Mouse (Mus musculus) lung, adult 2 months (tissue): ENCODE measurements around the gene Tm9sf2. TPM values are rescaled to one million over a fixed set of nuclear protein-coding genes. Genes with fewer than 3 reads are reported as not detected.
A peak's percentile ranks its signal among the peaks of the same experiment; 100 is the strongest.

Experiments used
- DNase-seq: peaks from one replicate; pipeline ENCODE4 v3.0.0; 2022
- H3K4me1 ChIP-seq: fragments of 200-500 bp; 2 replicates; pipeline ENCODE4 v1.6.1; 2011; ENCODE audit warnings: low read length; ENCODE audit not compliant: control insufficient read depth, insufficient read depth
- H3K4me3 ChIP-seq: fragments of 200-500 bp; replicated peaks from 2 replicates; pipeline ENCODE3; 2011; ENCODE audit warnings: low read depth, mild to moderate bottlenecking, control low read depth, low read length; ENCODE audit errors: extremely low read depth
- CTCF ChIP-seq: fragments of 200-500 bp; IDR thresholded peaks from 2 replicates; pipeline ENCODE4 v1.5.1; 2011; ENCODE audit warnings: mild to moderate bottlenecking, low read length, control low read depth; ENCODE audit not compliant: insufficient read depth
- POLR2A ChIP-seq: fragments of 200-500 bp; IDR thresholded peaks from 2 replicates; pipeline ENCODE4 v1.6.1; 2011; ENCODE audit warnings: low read depth, mild to moderate bottlenecking, control low read depth, low read length, borderline replicate concordance; ENCODE audit errors: extremely low read depth
- WGBS: fragments of 180-500 bp; shearing (Covaris S2); methylation state at CpG from one replicate; pipeline ENCODE4 v1.1.7; 2018; 5-methylcytosine and 5-hydroxymethylcytosine counted together
- polyA plus RNA-seq: library from polyadenylated mRNA; depleted of rRNA; stranded (reverse); fragments of >200 nt; gene quantifications from 2 replicates; pipeline ENCODE4 v1.2.3, GENCODE M21; 2012

Tm9sf2 gene
- polyA plus RNA-seq, 1 experiment: 188 TPM

DNA sequence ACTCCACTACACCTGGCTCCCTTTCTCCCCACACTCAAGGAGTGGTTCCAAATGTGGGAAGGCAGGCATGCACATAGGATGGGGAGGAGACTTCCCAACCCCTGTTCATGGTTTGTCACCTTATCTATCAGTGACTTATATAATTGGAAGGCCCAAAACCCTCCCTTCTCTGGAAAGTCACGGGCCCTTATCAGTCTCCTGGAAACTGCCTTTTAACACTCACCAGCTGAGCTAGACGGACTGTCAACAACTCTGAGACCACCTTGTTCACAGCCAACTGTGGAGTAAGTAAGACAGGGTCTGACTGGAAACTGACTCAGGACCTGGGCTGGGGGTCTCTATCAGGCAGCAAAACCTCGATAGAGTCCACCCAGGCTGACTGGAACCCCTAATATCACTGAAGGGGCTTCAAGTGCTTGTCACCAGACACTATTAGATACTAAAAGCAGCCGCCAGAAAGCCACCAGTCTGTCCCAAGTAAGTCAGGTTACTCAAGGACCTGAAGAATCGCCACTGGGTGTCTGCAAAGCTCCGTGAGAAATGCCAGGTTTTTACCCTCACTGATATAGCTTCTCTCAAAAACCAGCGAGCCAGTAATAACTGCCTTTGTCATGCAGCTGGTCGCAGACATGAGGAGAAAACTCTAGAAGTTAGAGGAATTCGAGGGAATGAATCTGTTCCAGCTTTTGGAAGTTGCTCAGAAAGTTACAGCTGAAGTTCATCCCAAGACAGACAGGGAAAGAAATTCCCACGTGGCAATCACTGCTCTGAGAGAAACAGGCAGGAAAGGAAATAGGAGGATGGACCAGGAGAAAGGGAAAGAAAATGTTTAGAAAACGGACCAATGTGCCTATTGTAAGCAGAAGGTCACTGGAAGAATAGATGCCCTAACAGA is 37.8 kb upstream of the Tm9sf2 start:
- no peak overlapping the region for H3K4me3 ChIP-seq
- DNase-seq: no peak
- H3K4me1 ChIP-seq: peaks cover 6% of the 10 kb centered on the region; the same call in 1 of the 2 replicates
- WGBS: 41% methylated on average over 11 of the region's 11 CpGs
- TF ChIP-seq CTCF (no peak), POLR2A (no peak)

DNA sequence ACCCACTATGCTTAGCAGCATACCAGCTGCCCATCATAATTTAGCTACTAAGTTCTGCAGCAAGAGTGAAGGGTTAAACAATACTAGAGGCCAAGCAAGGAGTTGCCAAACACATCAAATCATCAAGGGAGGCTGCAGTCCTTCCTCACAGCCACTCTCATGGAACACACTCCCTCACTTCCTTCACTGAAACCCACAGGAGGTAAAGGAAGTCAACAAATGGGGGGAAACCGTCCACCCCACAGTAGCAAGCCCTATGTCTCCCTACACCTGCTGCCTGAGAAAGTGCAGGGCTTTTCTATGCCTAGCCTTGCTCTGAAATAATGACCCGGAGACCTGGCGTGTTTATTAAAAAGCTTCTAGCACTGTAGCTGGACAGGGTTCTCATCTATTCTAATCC is 36.9 kb upstream of the Tm9sf2 start:
- Histone ChIP-seq H3K4me1 (0 out of 2 replicates have a peak, but pooled peaks cover 6% of the 10 kb centered on the region), H3K4me3 (no peak overlapping the region)
- no peak for DNase-seq
- WGBS: 74% methylated on average over 3 of the region's 3 CpGs
- no peak for TF ChIP-seq POLR2A
- TF ChIP-seq CTCF: no peak

DNA sequence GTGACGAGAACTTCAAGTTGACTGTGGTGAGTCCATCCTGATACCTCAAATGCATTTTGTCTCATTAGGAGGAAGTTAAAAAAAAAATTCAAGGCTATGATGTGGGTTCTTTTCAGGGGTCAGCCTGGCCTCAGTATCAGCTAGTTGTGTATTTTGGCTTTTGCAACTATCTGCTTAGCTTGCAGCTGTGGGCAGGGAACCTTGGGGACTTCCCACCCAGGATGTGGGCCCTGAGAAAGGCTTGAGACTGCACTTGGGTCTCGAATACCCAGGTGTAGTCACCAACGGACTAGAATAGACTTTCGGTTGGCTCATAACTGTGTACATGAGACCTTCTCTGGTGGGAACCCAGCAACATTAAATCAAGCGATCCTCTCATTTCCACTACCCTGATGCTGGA is 33.4 kb upstream of the Tm9sf2 start:
- no peak for TF ChIP-seq POLR2A
- TF ChIP-seq CTCF: no peak
- H3K4me3 ChIP-seq: no peak overlapping the region
- 0 out of 2 replicates have a peak, but pooled peaks cover 2% of the 10 kb centered on the region for H3K4me1 ChIP-seq
- no peak for DNase-seq
- 85% methylated on average over 5 of the region's 5 CpGs for WGBS

DNA sequence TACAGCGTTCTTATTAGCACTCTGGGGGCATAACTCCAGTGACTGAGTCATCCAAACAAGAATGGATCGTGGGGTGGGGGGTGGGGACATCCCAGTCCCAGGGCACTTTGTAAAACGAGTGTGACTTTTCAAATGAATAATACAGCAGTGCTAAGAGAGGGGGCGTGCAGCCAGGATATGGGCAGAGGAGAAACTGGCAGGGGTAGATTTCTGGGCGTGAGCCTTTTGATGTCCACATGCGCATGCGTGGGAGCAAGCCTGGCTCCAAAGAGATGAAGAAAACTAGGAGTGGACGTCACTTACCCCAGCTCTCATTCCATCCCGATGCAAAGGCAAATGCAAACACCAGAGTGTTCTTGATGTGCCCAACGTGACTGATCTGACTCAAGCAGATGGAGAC is 32.5 kb upstream of the Tm9sf2 start:
- 48% methylated on average over 10 of the region's 10 CpGs for WGBS
- TF ChIP-seq CTCF (no peak), POLR2A (no peak)
- Histone ChIP-seq H3K4me1 (0 out of 2 replicates have a peak, but pooled peaks cover 2% of the 10 kb centered on the region), H3K4me3 (no peak overlapping the region)
- DNase-seq: no peak

DNA sequence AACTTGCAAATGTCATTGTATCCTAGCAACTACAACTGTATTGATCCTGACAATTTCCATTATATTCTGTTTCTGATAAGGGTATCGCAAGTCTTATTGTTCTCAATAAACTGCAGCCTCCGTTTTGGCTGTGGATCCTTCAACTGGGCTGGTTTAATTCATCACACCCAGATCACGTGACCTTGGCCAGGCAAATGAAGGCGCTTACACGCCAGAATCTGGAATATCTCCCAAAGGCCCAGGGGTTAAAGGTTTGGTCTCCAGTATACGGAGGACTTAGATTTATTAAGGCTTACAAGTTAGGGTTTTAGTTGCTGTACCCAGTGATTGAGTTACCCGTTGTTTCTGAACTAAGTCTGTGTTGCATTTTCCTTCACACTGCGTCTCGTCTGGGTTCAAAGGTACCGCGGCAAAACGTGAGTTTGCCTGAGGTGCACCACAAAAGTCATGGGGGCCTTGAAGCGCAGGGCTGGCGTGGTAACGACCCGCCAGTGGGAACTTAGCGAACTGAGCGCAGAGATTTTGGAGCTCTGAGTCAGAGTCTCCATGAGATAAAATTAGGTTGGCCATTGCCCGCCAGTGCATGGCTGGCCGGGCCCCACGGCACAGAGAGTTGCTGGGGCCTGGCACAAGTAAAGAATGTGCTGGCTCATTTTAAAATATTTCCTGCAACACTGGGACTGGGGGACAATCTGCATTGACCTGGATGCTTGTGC is 31.2 kb upstream of the Tm9sf2 start:
- WGBS: 83% methylated on average over 21 of the region's 21 CpGs
- DNase-seq: no peak
- Histone ChIP-seq H3K4me1 (no peaks in the 10 kb centered on the region), H3K4me3 (no peak overlapping the region)
- no peak for TF ChIP-seq CTCF
- TF ChIP-seq POLR2A: no peak

DNA sequence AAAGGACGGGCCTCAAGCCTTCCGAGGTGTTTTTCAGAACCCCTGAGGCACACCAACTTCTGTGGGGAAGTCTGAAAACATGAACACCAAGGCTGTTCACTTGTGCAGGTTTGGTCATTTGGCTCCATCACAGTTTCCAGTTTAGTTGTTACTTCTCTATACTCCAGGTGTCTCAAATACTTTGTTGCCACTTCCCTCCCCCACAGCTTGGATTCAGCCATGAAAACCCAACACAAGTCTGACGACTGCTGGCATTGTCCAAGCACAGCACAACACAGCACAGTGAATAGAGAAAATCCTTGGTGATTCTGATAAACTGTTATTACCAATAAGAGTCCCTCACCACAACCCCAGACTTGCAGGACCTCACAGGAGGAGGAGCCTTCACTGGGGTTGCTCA is 29.8 kb upstream of the Tm9sf2 start:
- no peak for TF ChIP-seq CTCF
- H3K4me1 ChIP-seq: no peaks in the 10 kb centered on the region
- no peak overlapping the region for H3K4me3 ChIP-seq
- WGBS: 82% methylated on average over 3 of the region's 3 CpGs
- DNase-seq: no peak

DNA sequence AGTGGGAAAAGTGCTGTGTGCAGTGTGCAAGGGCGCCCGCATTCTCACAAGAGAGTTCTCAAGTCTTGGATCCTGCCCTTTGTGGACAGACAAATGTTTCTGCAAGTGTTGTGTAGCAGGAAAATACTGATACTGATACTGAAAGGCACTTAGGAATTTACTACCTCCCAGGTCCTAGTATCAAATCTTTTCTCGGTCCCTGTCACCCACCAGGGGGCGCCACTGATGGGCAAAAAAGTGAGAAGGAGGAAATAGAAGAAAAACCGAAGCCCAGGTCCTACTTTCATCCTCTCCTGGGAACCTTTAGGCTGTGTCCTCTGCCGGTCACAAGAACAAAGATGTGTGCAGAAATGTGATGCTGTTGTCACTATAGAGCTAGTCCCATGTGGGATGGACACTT is 27.4 kb upstream of the Tm9sf2 start:
- peak; percentile 58 for DNase-seq
- WGBS: 44% methylated on average over 6 of the region's 6 CpGs

DNA sequence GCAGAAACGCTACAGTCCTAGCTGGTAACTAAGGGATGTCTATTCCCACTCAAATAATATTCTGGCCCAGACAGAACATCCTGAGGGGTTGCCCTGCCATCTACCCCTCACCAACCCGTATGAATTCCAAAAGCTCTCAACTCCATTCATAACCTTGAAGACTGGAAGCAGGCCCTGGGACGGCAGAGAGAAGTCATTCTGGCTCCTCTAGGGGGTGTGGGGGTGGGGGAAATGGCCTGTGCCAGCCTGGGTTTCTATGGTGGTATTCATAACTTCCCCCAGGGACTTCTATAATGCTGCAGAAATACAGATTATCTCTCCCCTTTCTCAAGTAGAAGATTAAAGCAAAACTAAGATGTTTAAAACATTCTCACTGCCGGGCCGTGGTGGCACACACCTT is 26.9 kb upstream of the Tm9sf2 start:
- TF ChIP-seq CTCF (no peak), POLR2A (no peak)
- DNase-seq: no peak
- WGBS: 79% methylated on average over 5 of the region's 5 CpGs
- Histone ChIP-seq H3K4me3 (no peak overlapping the region), H3K4me1 (no peaks in the 10 kb centered on the region)

More for the DNA sequence above, 27.4 kb upstream of the Tm9sf2 start:
- Histone ChIP-seq H3K4me1 (no peaks in the 10 kb centered on the region), H3K4me3 (no peak overlapping the region)
- TF ChIP-seq POLR2A: no peak
- TF ChIP-seq CTCF: peak; percentile 57

DNA sequence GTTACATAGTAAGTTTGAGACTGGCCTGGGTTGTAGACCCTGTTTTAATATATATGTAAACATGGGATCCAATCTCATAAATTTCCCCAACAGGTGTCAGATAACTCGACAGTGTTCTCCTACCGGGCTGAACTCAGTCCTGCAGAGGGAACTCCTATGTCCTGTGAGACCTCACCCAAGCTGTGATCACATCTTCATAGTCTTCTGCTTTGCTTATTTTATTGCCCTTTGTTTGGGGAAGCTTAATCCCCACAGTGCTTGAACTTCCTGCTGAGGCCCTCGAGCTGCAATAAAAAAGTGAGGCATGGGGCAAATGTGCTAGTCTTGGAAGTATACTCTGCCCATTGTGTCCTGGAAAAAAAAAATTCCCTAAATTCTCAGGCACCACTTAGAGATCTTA is 25.5 kb upstream of the Tm9sf2 start:
- no peak for DNase-seq
- no peaks in the 10 kb centered on the region for H3K4me1 ChIP-seq
- 22% methylated on average over 3 of the region's 3 CpGs for WGBS
- TF ChIP-seq CTCF (no peak), POLR2A (no peak)
- no peak overlapping the region for H3K4me3 ChIP-seq

DNA sequence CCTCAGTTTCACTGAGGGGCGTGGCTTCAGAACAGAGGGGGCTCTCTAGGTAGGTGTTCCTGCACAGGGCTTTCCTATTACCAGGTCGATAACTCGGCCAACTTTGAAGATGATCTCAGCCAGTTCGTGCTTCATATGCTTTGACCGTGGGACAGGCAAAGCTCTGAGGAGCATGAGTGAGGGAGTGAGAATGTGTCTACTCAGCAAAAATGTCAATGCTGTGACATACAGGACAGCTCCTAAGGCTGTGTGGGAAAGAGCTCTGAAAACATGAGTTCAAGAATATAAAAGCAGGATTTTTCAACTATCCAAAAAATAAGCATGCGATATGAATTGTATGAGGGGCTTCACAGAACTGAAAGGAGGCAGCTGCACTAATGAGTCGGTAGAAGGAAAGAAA is 23.3 kb upstream of the Tm9sf2 start:
- Histone ChIP-seq H3K4me1 (no peaks in the 10 kb centered on the region), H3K4me3 (no peak overlapping the region)
- DNase-seq: no peak
- TF ChIP-seq CTCF (no peak), POLR2A (no peak)
- WGBS: 73% methylated on average over 7 of the region's 7 CpGs
